Mouse (Mus musculus) heart, adult 2 months (tissue): ENCODE results near the gene Mvb12b.

Source experiments
- CTCF ChIP-seq: fragments of 200-600 bp; IDR thresholded peaks from 2 replicates; pipeline ENCODE4 v1.8.1; 2022; ENCODE audit warnings: antibody characterized with exemption, mild to moderate bottlenecking, moderate library complexity
- EP300 ChIP-seq: fragments of 200-500 bp; IDR thresholded peaks from 2 replicates; pipeline ENCODE4 v1.6.1; 2011; ENCODE audit warnings: low read depth, low read length, control low read depth; ENCODE audit not compliant: insufficient read depth
- POLR2A ChIP-seq: fragments of 200-500 bp; IDR thresholded peaks from 2 replicates; pipeline ENCODE4 v1.6.1; 2011; ENCODE audit warnings: mild to moderate bottlenecking, low read depth, low read length, control low read depth; ENCODE audit not compliant: insufficient read depth

DNA sequence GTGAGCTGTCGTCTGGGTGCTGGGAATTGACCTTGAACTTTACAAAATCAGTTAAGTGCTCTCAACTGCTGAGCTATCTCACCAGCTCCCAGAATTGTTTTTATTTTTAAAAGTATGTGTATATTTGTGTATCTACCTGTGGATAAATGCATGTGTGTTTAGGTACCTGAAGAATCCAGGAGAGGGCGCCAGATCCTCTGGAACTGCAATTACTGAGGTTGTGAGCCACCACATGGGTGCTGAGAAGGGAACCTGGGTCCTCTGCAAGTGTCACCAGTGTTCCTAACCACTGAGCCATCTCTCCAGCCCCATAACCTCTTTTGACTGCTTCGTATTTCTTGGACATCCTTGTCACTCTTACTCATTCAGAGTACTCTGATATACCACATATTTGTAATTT is 193.8 kb downstream of the Mvb12b start:
- TF ChIP-seq POLR2A (no peak), CTCF (no peak), EP300 (no peak)
